Mouse (Mus musculus): ENCODE results near the gene Hsph1. TPM values are rescaled to one million over a fixed set of nuclear protein-coding genes. Genes with fewer than 3 reads are reported as not detected.
A peak's percentile ranks its signal among the peaks of the same experiment; 100 is the strongest.

Hsph1 gene
- polyA plus RNA-seq (2014; fragmentation: Nextera tagmentation; extraction: Ambion mirVana): 116 and 119 TPM in 2 replicates

DNA sequence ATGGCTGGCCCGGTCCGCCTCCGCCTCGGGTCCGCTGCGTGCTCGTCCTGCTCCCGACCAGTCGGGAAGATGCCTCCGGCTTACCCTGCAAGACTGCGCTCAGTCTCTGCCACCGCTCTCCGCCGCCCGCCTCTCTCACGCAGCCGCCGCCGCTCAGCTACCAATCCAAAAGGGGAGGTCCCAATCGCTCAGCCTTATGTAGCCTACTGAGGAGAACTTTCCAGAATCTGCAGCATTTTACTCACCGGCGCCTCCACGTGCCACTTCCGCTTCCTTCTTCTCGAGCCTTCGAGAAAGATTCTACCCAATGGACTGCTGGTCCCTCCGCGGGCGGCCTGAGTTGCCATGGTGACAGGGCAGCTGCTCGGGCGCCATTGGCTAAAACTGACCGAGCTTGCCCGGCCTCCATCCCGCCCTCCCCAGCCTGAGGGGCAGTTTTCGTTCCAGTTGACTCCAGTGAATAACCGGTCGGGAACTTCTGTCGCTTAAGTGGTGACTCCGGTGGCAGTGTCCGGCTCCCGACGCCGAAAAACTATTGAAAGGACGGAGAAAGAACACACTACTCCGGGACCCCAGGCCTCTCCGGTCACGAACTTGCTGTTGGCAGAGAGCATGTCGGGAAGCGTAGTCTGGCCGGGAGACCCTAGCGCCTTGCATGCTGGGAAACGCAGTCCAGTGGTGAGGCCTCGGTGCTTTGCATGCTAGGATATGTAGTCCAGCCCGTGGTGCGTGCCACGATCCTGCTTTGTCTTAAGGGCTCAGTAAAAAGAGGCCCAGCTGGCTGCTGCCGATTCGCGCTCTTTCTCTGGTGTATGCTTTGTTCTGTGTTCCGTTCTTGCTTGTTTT is at the start of gene Hsph1:
Gene Hsph1 (minus strand): TSS at position 302 of the 846 bp plus-strand sequence.
- H3K27me3 ChIP-seq (replicated peaks; ENCODE audit: control insufficient read depth, insufficient read depth, low read length): no peaks in the 10 kb centered on the region
- peak within 1 kb of the TSS; percentile 75 for H3K4me3 ChIP-seq (ENCODE audit: low read depth, low read length)
- DNase-seq (ENCODE audit: low spot score) (peak; percentile 98), ATAC-seq (replicated peaks; ENCODE audit: low FRiP score) (peak; percentile 98)
- WGBS: under 1% methylated on average over 60 of the region's 60 CpGs
- peak within 1 kb of the TSS; percentile 83 for H3K27ac ChIP-seq (ENCODE audit: low read depth, low read length)
- peaks cover 11% of the 10 kb centered on the region for H3K36me3 ChIP-seq (ENCODE audit: control insufficient read depth, insufficient read depth, low read length)
- H3K9ac ChIP-seq (ENCODE audit: low read depth, low read length): peak within 1 kb of the TSS; percentile 85
- no peaks in the 10 kb centered on the region for H3K9me3 ChIP-seq (ENCODE audit: control insufficient read depth, low read length)
- peak within 1 kb of the TSS; percentile 72 for H3K4me2 ChIP-seq
- H3K4me1 ChIP-seq (replicated peaks; ENCODE audit: control insufficient read depth, insufficient read depth, low read length): peaks cover 7% of the 10 kb centered on the region; the same call in 1 of the 2 replicates

DNA sequence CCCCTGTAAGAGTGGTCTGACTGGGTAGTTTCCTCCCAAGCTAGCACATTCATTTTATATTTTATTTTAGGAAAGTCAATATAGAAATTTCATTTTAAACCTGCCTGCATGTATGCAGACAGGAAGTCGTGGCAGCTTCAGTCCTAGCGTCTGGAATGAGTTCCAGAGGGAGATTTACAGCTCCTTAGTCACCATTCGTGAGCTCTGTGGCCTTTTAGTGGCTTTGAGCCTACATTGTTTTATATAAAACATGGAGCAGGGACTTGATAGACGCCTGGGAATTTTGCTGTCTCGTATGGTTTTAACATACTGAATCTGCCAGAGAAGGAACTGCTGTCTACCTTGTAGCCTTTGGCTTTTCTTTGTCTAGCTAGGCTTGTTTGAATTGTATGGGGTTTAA is 44.8 kb upstream of the Hsph1 start:
- ATAC-seq (replicated peaks; ENCODE audit: low FRiP score): no peak
- 73% methylated on average over 5 of the region's 5 CpGs for WGBS

DNA sequence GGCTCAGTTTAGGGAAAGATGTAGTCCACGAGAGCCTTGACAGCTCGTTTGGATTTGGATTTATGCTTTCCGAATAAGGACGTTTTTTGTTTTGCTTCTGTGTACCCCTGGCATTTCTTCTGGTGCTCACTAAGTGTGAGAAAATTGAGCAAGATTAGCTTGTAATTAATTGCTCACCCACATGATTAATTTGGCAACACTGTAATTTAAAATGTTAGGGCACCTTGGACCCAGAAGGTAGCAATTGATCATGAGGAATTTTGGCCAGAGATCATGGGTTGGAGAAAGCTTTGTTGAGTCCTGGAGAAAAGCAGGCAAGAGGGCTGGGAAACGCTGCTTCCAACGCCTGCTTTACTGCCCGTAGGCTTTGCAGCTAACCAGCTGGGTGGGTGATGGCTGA is 43.7 kb upstream of the Hsph1 start:
- H3K9me3 ChIP-seq (ENCODE audit: control insufficient read depth, low read length): no peaks in the 10 kb centered on the region
- H3K4me1 ChIP-seq (replicated peaks; ENCODE audit: control insufficient read depth, insufficient read depth, low read length): peaks cover 9% of the 10 kb centered on the region
- no peak overlapping the region for H3K4me3 ChIP-seq (ENCODE audit: low read depth, low read length)
- 74% methylated on average over 7 of the region's 7 CpGs for WGBS
- DNase-seq (ENCODE audit: low spot score) (no peak), ATAC-seq (replicated peaks; ENCODE audit: low FRiP score) (no peak)
- no peak overlapping the region for H3K9ac ChIP-seq (ENCODE audit: low read depth, low read length)
- H3K27ac ChIP-seq (ENCODE audit: low read depth, low read length): no peak overlapping the region
- no peaks in the 10 kb centered on the region for H3K36me3 ChIP-seq (ENCODE audit: control insufficient read depth, insufficient read depth, low read length)
- no peaks in the 10 kb centered on the region; the same call in 1 of the 2 replicates for H3K27me3 ChIP-seq (replicated peaks; ENCODE audit: control insufficient read depth, insufficient read depth, low read length)
- no peak overlapping the region for H3K4me2 ChIP-seq

More for the DNA sequence above, 44.8 kb upstream of the Hsph1 start:
- Histone ChIP-seq H3K4me3 (ENCODE audit: low read depth, low read length) (no peak overlapping the region), H3K4me1 (replicated peaks; ENCODE audit: control insufficient read depth, insufficient read depth, low read length) (peaks cover 9% of the 10 kb centered on the region), H3K9ac (ENCODE audit: low read depth, low read length) (no peak overlapping the region), H3K4me2 (no peak overlapping the region), H3K27ac (ENCODE audit: low read depth, low read length) (no peak overlapping the region), H3K9me3 (ENCODE audit: control insufficient read depth, low read length) (no peaks in the 10 kb centered on the region), H3K27me3 (replicated peaks; ENCODE audit: control insufficient read depth, insufficient read depth, low read length) (no peaks in the 10 kb centered on the region; the same call in 1 of the 2 replicates), H3K36me3 (ENCODE audit: control insufficient read depth, insufficient read depth, low read length) (no peaks in the 10 kb centered on the region)
- no peak for DNase-seq (ENCODE audit: low spot score)

- Histone ChIP-seq H3K36me3 (ENCODE audit: control insufficient read depth, insufficient read depth, low read length) (no peaks in the 10 kb centered on the region), H3K4me3 (ENCODE audit: low read depth, low read length) (peak overlapping the region; percentile 83), H3K4me1 (replicated peaks; ENCODE audit: control insufficient read depth, insufficient read depth, low read length) (peaks cover 9% of the 10 kb centered on the region), H3K27me3 (replicated peaks; ENCODE audit: control insufficient read depth, insufficient read depth, low read length) (no peaks in the 10 kb centered on the region; the same call in 1 of the 2 replicates), H3K9me3 (ENCODE audit: control insufficient read depth, low read length) (no peaks in the 10 kb centered on the region), H3K9ac (ENCODE audit: low read depth, low read length) (peak overlapping the region; percentile 79), H3K27ac (ENCODE audit: low read depth, low read length) (no peak overlapping the region), H3K4me2 (peak overlapping the region; percentile 99)
- WGBS: 19% methylated on average over 12 of the region's 12 CpGs
- no peak for ATAC-seq (replicated peaks; ENCODE audit: low FRiP score)
- DNase-seq (ENCODE audit: low spot score): no peak
These were observed 43.2 kb upstream of the Hsph1 start for GRCm38 (mm10) chr5:149679362-149679761.

GRCm38 (mm10) chr5:149678990-149679348 is 42.8 kb upstream of the Hsph1 start:
- Histone ChIP-seq H3K9me3 (ENCODE audit: control insufficient read depth, low read length) (no peaks in the 10 kb centered on the region), H3K27me3 (replicated peaks; ENCODE audit: control insufficient read depth, insufficient read depth, low read length) (no peaks in the 10 kb centered on the region; the same call in 1 of the 2 replicates), H3K9ac (ENCODE audit: low read depth, low read length) (peak overlapping the region; percentile 79), H3K36me3 (ENCODE audit: control insufficient read depth, insufficient read depth, low read length) (no peaks in the 10 kb centered on the region), H3K4me1 (replicated peaks; ENCODE audit: control insufficient read depth, insufficient read depth, low read length) (peaks cover 9% of the 10 kb centered on the region), H3K27ac (ENCODE audit: low read depth, low read length) (no peak overlapping the region), H3K4me3 (ENCODE audit: low read depth, low read length) (peak overlapping the region; percentile 83), H3K4me2 (peak overlapping the region; percentile 99)
- WGBS: 5% methylated on average over 14 of the region's 15 CpGs
- DNase-seq (ENCODE audit: low spot score) (peak; percentile 43), ATAC-seq (replicated peaks; ENCODE audit: low FRiP score) (peak; percentile 24)

DNA sequence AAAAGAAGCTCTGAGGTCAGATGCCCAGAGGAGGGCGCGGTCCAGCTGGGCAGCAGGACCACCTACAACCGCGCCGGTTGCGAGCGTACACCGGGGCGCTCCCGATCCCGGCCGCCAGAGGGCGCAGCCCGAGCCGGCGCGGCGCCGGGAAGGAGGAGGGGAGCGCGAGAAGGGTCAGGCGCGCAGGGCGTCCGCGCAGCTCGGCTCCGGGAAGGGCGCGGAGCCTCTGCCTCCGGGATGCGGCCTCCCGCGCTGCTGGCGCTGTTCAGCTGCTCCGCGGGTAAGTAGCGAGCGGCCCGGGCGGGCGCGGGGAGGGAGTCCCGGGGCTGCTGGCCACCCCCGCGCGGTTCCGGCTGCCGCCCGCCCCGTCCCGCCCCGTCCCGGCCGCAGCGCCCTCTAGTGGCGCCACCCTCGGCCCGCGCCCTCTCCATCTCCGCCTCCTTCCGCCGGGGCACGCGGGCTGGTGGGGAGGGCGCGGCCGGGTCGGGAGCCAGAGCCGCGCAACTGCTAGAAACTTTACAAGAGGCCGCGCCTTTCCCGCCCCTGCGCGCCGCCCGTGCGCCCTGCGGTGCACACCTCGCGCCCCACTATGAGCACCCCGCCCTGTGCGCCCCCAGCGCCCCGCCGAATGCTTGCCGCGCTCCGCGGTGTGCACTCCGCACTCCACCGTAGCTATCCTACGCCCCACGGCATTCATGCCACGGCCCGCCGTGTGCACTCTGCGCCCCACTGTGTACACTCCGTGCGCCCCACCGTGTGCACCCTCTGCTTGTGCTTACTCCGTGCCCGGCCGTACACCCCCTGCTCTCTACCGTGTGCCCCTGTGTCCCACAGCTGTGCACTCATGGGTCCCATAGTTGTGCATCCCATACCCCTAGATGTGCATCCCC is 42.2 kb upstream of the Hsph1 start, which contains the start of gene B3glct:
Gene B3glct (plus strand): TSS at position 131 of the 890 bp plus-strand sequence.
- Histone ChIP-seq H3K4me3 (ENCODE audit: low read depth, low read length) (peak within 1 kb of the TSS; percentile 83), H3K27ac (ENCODE audit: low read depth, low read length) (peak within 1 kb of the TSS; percentile 79), H3K9ac (ENCODE audit: low read depth, low read length) (peak within 1 kb of the TSS; percentile 79), H3K36me3 (ENCODE audit: control insufficient read depth, insufficient read depth, low read length) (no peaks in the 10 kb centered on the region), H3K4me2 (peak within 1 kb of the TSS; percentile 99), H3K4me1 (replicated peaks; ENCODE audit: control insufficient read depth, insufficient read depth, low read length) (peaks cover 9% of the 10 kb centered on the region), H3K27me3 (replicated peaks; ENCODE audit: control insufficient read depth, insufficient read depth, low read length) (no peaks in the 10 kb centered on the region; the same call in 1 of the 2 replicates), H3K9me3 (ENCODE audit: control insufficient read depth, low read length) (no peaks in the 10 kb centered on the region)
- DNase-seq (ENCODE audit: low spot score) (peak; percentile 88), ATAC-seq (replicated peaks; ENCODE audit: low FRiP score) (peak; percentile 98)
- under 1% methylated on average over 99 of the region's 106 CpGs for WGBS

GRCm38 (mm10) chr5:149677196-149677595 is 41.0 kb upstream of the Hsph1 start:
- ATAC-seq (replicated peaks; ENCODE audit: low FRiP score) (no peak), DNase-seq (ENCODE audit: low spot score) (no peak)
- Histone ChIP-seq H3K4me2 (no peak overlapping the region), H3K4me1 (replicated peaks; ENCODE audit: control insufficient read depth, insufficient read depth, low read length) (peaks cover 9% of the 10 kb centered on the region), H3K27ac (ENCODE audit: low read depth, low read length) (no peak overlapping the region), H3K36me3 (ENCODE audit: control insufficient read depth, insufficient read depth, low read length) (no peaks in the 10 kb centered on the region), H3K4me3 (ENCODE audit: low read depth, low read length) (no peak overlapping the region), H3K9me3 (ENCODE audit: control insufficient read depth, low read length) (no peaks in the 10 kb centered on the region), H3K27me3 (replicated peaks; ENCODE audit: control insufficient read depth, insufficient read depth, low read length) (no peaks in the 10 kb centered on the region; the same call in 1 of the 2 replicates), H3K9ac (ENCODE audit: low read depth, low read length) (no peak overlapping the region)
- 86% methylated on average over 3 of the region's 3 CpGs for WGBS

- DNase-seq (ENCODE audit: low spot score) (no peak), ATAC-seq (replicated peaks; ENCODE audit: low FRiP score) (no peak)
- no peak overlapping the region for H3K4me3 ChIP-seq (ENCODE audit: low read depth, low read length)
- H3K27me3 ChIP-seq (replicated peaks; ENCODE audit: control insufficient read depth, insufficient read depth, low read length): no peaks in the 10 kb centered on the region
- no peaks in the 10 kb centered on the region for H3K36me3 ChIP-seq (ENCODE audit: control insufficient read depth, insufficient read depth, low read length)
- no peak overlapping the region for H3K27ac ChIP-seq (ENCODE audit: low read depth, low read length)
- H3K9ac ChIP-seq (ENCODE audit: low read depth, low read length): no peak overlapping the region
- no peak overlapping the region for H3K4me2 ChIP-seq
- peaks cover 3% of the 10 kb centered on the region; the same call in 1 of the 2 replicates for H3K9me3 ChIP-seq (ENCODE audit: control insufficient read depth, low read length)
- 66% methylated on average over 5 of the region's 5 CpGs for WGBS
- H3K4me1 ChIP-seq (replicated peaks; ENCODE audit: control insufficient read depth, insufficient read depth, low read length): no peaks in the 10 kb centered on the region
These were observed 27.2 kb upstream of the Hsph1 start for GRCm38 (mm10) chr5:149663417-149663816.
